Mouse (Mus musculus) gastrocnemius, postnatal 10 days (tissue): ENCODE data around the gene Btn1a1. TPM values are rescaled to one million over a fixed set of nuclear protein-coding genes. Genes with fewer than 3 reads are reported as not detected.

Experiments
- DNase-seq: peaks from one replicate; pipeline ENCODE4 v3.0.0; 2021; ENCODE audit warnings: mixed read lengths
- total RNA-seq, 2 experiments: library from RNA; stranded (reverse); gene quantifications; 2 replicates each; pipeline ENCODE4 v1.2.3; 2021

Btn1a1 gene
- total RNA-seq, 2 experiments from 2014 or later, result not detected

- DNase-seq, result no peak
Observed at GRCm38 (mm10) chr13:23412630-23413521, 52.8 kb downstream of the Btn1a1 start.

GRCm38 (mm10) chr13:23412211-23412629, 53.5 kb downstream of the Btn1a1 start:
- DNase-seq, result no peak

GRCm38 (mm10) chr13:23411311-23412210, 54.1 kb downstream of the Btn1a1 start:
- DNase-seq, result no peak

GRCm38 (mm10) chr13:23410632-23411031, 55.1 kb downstream of the Btn1a1 start:
- DNase-seq, result no peak

Other genes with a start within 250 kb of the Btn1a1 start
- gene Vmn1r222, start 230.0 kb downstream of the Btn1a1 start, total RNA-seq, result not detected
- not detected for gene Vmn1r223, start 218.8 kb downstream of the Btn1a1 start, total RNA-seq
- gene Zfp322a, start 96.7 kb downstream of the Btn1a1 start, total RNA-seq, result 10 to 100 TPM; 13.2 to 20.8 TPM
- 1 to 10 TPM; 4.8 to 5.3 TPM for gene Abt1, start 42.0 kb downstream of the Btn1a1 start, total RNA-seq
- gene Btn2a2, start 23.0 kb upstream of the Btn1a1 start, total RNA-seq, result under 1 TPM in 1 of 2 experiments, not detected in 1; 0.11 TPM
- 100 to 1,000 TPM; 473 to 507 TPM for gene Hist1h4h, start 65.1 kb upstream of the Btn1a1 start, total RNA-seq
- gene Hist1h2af, start 68.0 kb upstream of the Btn1a1 start, total RNA-seq, result 100 to 1,000 TPM; 189 to 190 TPM
- gene Hist1h3g, start 69.5 kb upstream of the Btn1a1 start, total RNA-seq, result 10 to 100 TPM; 58.4 to 59.9 TPM
- gene Hist1h2bh, start 77.5 kb upstream of the Btn1a1 start, total RNA-seq, result 10 to 100 TPM; 11.8 to 13.3 TPM
- gene Hist1h3f, start 78.2 kb upstream of the Btn1a1 start, total RNA-seq, result 10 to 100 TPM; 53.8 to 66.7 TPM
- 100 to 1,000 TPM; 285 to 328 TPM for gene Hist1h4f, start 85.7 kb upstream of the Btn1a1 start, total RNA-seq
- 10 to 100 TPM; 17.8 to 19.5 TPM for gene Hist1h1d, start 87.4 kb upstream of the Btn1a1 start, total RNA-seq
- 100 to 1,000 TPM; 121 to 135 TPM for gene Hist1h3e, start 96.5 kb upstream of the Btn1a1 start, total RNA-seq
- gene Hist1h2ae, start 105.3 kb upstream of the Btn1a1 start, total RNA-seq, result 10 to 100 TPM; 34.2 to 37.9 TPM
- 100 to 1,000 TPM; 245 to 257 TPM for gene Hist1h2bg, start 105.5 kb upstream of the Btn1a1 start, total RNA-seq
- gene Hist1h2bf, start 108.3 kb upstream of the Btn1a1 start, total RNA-seq, result 100 to 1,000 TPM; 121 to 140 TPM
- gene Hist1h2ad, start 108.5 kb upstream of the Btn1a1 start, total RNA-seq, result 10 to 100 TPM; 16.0 to 20.6 TPM
- gene Hist1h3d, start 109.9 kb upstream of the Btn1a1 start, total RNA-seq, result 10 to 100 TPM; 25.8 to 30.6 TPM
- gene Hist1h4d, start 115.7 kb upstream of the Btn1a1 start, total RNA-seq, result 100 to 1,000 TPM; 165 to 171 TPM
- 10 to 100 TPM; 36.6 to 38.0 TPM for gene Hist1h2be, start 155.2 kb upstream of the Btn1a1 start, total RNA-seq
- 100 to 1,000 TPM; 182 to 186 TPM for gene Hist1h1e, start 156.7 kb upstream of the Btn1a1 start, total RNA-seq
- 1 to 10 TPM; 6.3 to 6.7 TPM for gene Hist1h2ac, start 218.0 kb upstream of the Btn1a1 start, total RNA-seq
- gene Hist1h2bc, start 218.3 kb upstream of the Btn1a1 start, total RNA-seq, result 10 to 100 TPM; 87.0 to 92.4 TPM
- gene Hist1h1t, start 229.9 kb upstream of the Btn1a1 start, total RNA-seq, result under 1 TPM; 0.59 to 0.63 TPM
- 100 to 1,000 TPM; 153 to 157 TPM for gene Hist1h4c, start 232.6 kb upstream of the Btn1a1 start, total RNA-seq
- 1 to 10 TPM; 8.1 to 9.5 TPM for gene Hfe, start 245.0 kb upstream of the Btn1a1 start, total RNA-seq